Mouse (Mus musculus) heart, adult 2 months (tissue): Measurements from ENCODE around the gene Mrpl23.

Experiments
- CTCF ChIP-seq: fragments of 200-600 bp; IDR thresholded peaks from 2 replicates; pipeline ENCODE4 v1.8.1; 2022; ENCODE audit warnings: antibody characterized with exemption, mild to moderate bottlenecking, moderate library complexity
- EP300 ChIP-seq: fragments of 200-500 bp; IDR thresholded peaks from 2 replicates; pipeline ENCODE4 v1.6.1; 2011; ENCODE audit warnings: low read depth, low read length, control low read depth; ENCODE audit not compliant: insufficient read depth

GRCm38 (mm10) chr7:142561856-142562404, 29.4 kb downstream of the Mrpl23 start:
- TF ChIP-seq EP300 (no peak), CTCF (no peak)
